Mouse (Mus musculus): Measurements from ENCODE around the gene Prkch.

DNA sequence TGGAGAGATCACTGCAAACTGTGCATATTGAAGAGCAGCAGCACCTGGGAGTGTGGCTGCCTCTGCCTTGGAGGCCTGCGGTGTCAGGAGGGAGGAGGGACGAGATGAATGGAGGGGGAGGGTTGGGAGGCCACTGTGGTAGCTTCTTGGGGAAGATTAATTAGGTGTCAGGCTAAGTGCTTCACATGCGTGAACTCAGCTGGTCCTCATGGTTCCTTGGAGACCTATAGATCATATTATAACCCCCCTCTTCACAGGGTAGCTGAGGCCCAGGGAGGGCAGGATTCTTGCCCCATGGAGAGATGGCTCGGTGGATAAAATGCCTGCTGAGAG, 23.4 kb downstream of the Prkch start:
- TF ChIP-seq EP300 (IDR thresholded peaks at IDR 0.05; ENCODE audit: low read depth) (no peak), CTCF (IDR thresholded peaks at IDR 0.05; ENCODE audit: low read depth) (no peak)
